Mouse (Mus musculus) hindbrain, embryonic 11.5 days (tissue): ENCODE measurements around the gene Gm45716. TPM values are rescaled to one million over a fixed set of nuclear protein-coding genes. Genes with fewer than 3 reads are reported as not detected.

Source experiments
- ATAC-seq: fragments of 200-750 bp; cut with Nextera tagmentation; 2 replicates; pipeline ENCODE4 v1.8.0; 2017; ENCODE audit warnings: mild to moderate bottlenecking, moderate TSS enrichment, moderate library complexity; ENCODE audit not compliant: low FRiP score
- DNase-seq: peaks from one replicate; pipeline ENCODE4 v3.0.0-alpha.2; 2015; ENCODE audit warnings: low spot score
- H3K27ac ChIP-seq: fragments of 300-500 bp; sonication (generic); 2 replicates; pipeline ENCODE4 v1.5.1; 2014; ENCODE audit warnings: mild to moderate bottlenecking, low read depth, low read length
- H3K27me3 ChIP-seq: fragments of 300-500 bp; sonication (generic); 2 replicates; pipeline ENCODE4 v1.6.1; 2014; ENCODE audit warnings: mild to moderate bottlenecking, low read length, moderate library complexity, mixed read lengths; ENCODE audit not compliant: control insufficient read depth, insufficient read depth
- H3K36me3 ChIP-seq: fragments of 300-500 bp; sonication (generic); 2 replicates; pipeline ENCODE4 v1.6.1; 2014; ENCODE audit warnings: mild to moderate bottlenecking, low read length, moderate library complexity, mixed read lengths; ENCODE audit not compliant: control insufficient read depth, insufficient read depth
- H3K4me1 ChIP-seq: fragments of 300-500 bp; sonication (generic); replicated peaks from 2 replicates; pipeline ENCODE4 v1.6.1; 2014; ENCODE audit warnings: low read length, mixed read lengths; ENCODE audit not compliant: control insufficient read depth, insufficient read depth
- H3K4me2 ChIP-seq: fragments of 300-500 bp; sonication (generic); replicated peaks from 2 replicates; pipeline ENCODE4 v1.6.1; 2014; ENCODE audit warnings: mild to moderate bottlenecking, low read depth, low read length
- H3K4me3 ChIP-seq: fragments of 300-500 bp; sonication (generic); 2 replicates; pipeline ENCODE4 v1.5.1; 2014; ENCODE audit warnings: low read depth, low read length
- H3K9ac ChIP-seq: fragments of 300-500 bp; sonication (generic); 2 replicates; pipeline ENCODE4 v1.6.1; 2014; ENCODE audit warnings: low read depth, low read length
- H3K9me3 ChIP-seq: fragments of 300-500 bp; sonication (generic); 2 replicates; pipeline ENCODE4 v1.6.1; 2016; ENCODE audit warnings: low read length; ENCODE audit not compliant: control insufficient read depth
- WGBS: fragments of 180-500 bp; shearing (Covaris S2); extraction: QIAGEN DNeasy Blood & Tissue Kit; methylation state at CpG from one replicate; pipeline ENCODE4 v1.1.7; 2014; 5-methylcytosine and 5-hydroxymethylcytosine counted together
- polyA plus RNA-seq: library from polyadenylated mRNA; unstranded; fragments of >200 nt; fragmentation: Nextera tagmentation; extraction: Ambion mirVana; gene quantifications from 2 replicates; pipeline ENCODE4 v1.2.1, GENCODE M21; 2014

Gm45716 gene
- polyA plus RNA-seq, 1 experiment from 2014 or later = 17.8 TPM

GRCm38 (mm10) chr11:90284623-90285022, 97.1 kb downstream of the Gm45716 start:
- no peaks in the 10 kb centered on the region for H3K9me3 ChIP-seq
- 73% methylated on average over 4 of the region's 4 CpGs for WGBS
- no peak overlapping the region for H3K4me2 ChIP-seq
- H3K27ac ChIP-seq = no peak overlapping the region
- H3K4me1 ChIP-seq = no peaks in the 10 kb centered on the region
- H3K9ac ChIP-seq = no peak overlapping the region
- no peaks in the 10 kb centered on the region for H3K27me3 ChIP-seq
- H3K36me3 ChIP-seq = no peaks in the 10 kb centered on the region
- H3K4me3 ChIP-seq = no peak overlapping the region
- no peak for ATAC-seq
- no peak for DNase-seq

GRCm38 (mm10) chr11:90286550-90287154, 99.2 kb downstream of the Gm45716 start:
- ATAC-seq (no peak), DNase-seq (no peak)
- no peak overlapping the region for H3K9ac ChIP-seq
- no peaks in the 10 kb centered on the region for H3K36me3 ChIP-seq
- H3K4me1 ChIP-seq = no peaks in the 10 kb centered on the region
- WGBS = 85% methylated on average over 6 of the region's 6 CpGs
- no peak overlapping the region for H3K4me2 ChIP-seq
- no peak overlapping the region for H3K27ac ChIP-seq
- no peaks in the 10 kb centered on the region for H3K27me3 ChIP-seq
- H3K9me3 ChIP-seq = no peaks in the 10 kb centered on the region
- no peak overlapping the region for H3K4me3 ChIP-seq

GRCm38 (mm10) chr11:90291156-90291555, 103.7 kb downstream of the Gm45716 start:
- 84% methylated on average over 4 of the region's 4 CpGs for WGBS
- ATAC-seq = no peak
- H3K9ac ChIP-seq = no peak overlapping the region
- H3K4me2 ChIP-seq = no peak overlapping the region
- no peaks in the 10 kb centered on the region for H3K27me3 ChIP-seq
- DNase-seq = no peak
- no peaks in the 10 kb centered on the region for H3K36me3 ChIP-seq
- H3K9me3 ChIP-seq = no peaks in the 10 kb centered on the region
- H3K4me1 ChIP-seq = no peaks in the 10 kb centered on the region
- H3K27ac ChIP-seq = no peak overlapping the region
- H3K4me3 ChIP-seq = no peak overlapping the region

GRCm38 (mm10) chr11:90292766-90293165, 105.3 kb downstream of the Gm45716 start:
- DNase-seq (no peak), ATAC-seq (no peak)
- no peaks in the 10 kb centered on the region for H3K27me3 ChIP-seq
- no peak overlapping the region for H3K27ac ChIP-seq
- H3K36me3 ChIP-seq = no peaks in the 10 kb centered on the region
- no peak overlapping the region for H3K9ac ChIP-seq
- no peaks in the 10 kb centered on the region for H3K4me1 ChIP-seq
- no peaks in the 10 kb centered on the region for H3K9me3 ChIP-seq
- no peak overlapping the region for H3K4me3 ChIP-seq
- no peak overlapping the region for H3K4me2 ChIP-seq

- Histone ChIP-seq H3K36me3 (no peaks in the 10 kb centered on the region), H3K27me3 (no peaks in the 10 kb centered on the region), H3K4me2 (no peak overlapping the region), H3K9ac (no peak overlapping the region), H3K4me3 (no peak overlapping the region), H3K4me1 (no peaks in the 10 kb centered on the region), H3K9me3 (no peaks in the 10 kb centered on the region), H3K27ac (no peak overlapping the region)
- DNase-seq (no peak), ATAC-seq (no peak)
- WGBS = 92% methylated on average over 2 of the region's 2 CpGs
Observed at GRCm38 (mm10) chr11:90294622-90295021, 107.1 kb downstream of the Gm45716 start.

Other genes with a start within 250 kb of the Gm45716 start
- 5.1 and 6.2 TPM in 2 replicates for gene Pctp, start 184.8 kb upstream of the Gm45716 start, polyA plus RNA-seq
- 6.0 and 6.6 TPM in 2 replicates for gene Tmem100, start 157.3 kb upstream of the Gm45716 start, polyA plus RNA-seq
- gene Mmd, start 61.8 kb downstream of the Gm45716 start, polyA plus RNA-seq = 47.7 and 57.6 TPM in 2 replicates
- 1.2 and 1.4 TPM in 2 replicates for gene Hlf, start 203.2 kb downstream of the Gm45716 start, polyA plus RNA-seq